In the genomic region with DNA sequence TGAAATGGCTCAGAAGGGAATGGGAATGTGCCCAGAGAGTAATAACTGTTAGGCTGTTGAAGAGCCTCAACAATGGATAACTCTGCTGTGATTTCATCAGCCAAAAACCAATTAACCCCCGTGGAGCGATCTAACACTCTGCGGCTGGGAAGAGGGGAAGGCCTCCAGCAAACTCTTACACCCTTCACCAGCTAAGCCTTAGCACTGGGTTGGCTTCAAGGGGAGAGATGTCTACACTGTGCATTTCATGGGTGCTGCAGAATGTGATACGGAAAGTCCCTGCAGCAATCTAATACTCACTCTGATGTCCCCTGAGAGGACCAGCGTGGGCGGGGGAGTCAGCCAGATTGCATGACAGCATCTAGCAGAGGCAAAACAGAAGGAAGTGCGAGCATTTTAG, we compare ENCODE assay signal across 12 mouse cellular contexts.
DNase-seq lines count a peak whose midpoint lies in the region; ATAC-seq and TF ChIP-seq lines count a peak whose summit lies in the region.
"Had no signal": no experiment of that assay in that cellular context is flagged by ENCODE, and none has a peak within 500 bp of the region (broad histone marks: within the 10 kb centered on the region; RNA-seq: fewer than 3 reads in every experiment).

No protein-coding gene starts in this region.

- H3K4me3 ChIP-seq in forebrain, embryonic 14.5 days (ENCODE audit: low read depth, low read length), result no peak overlapping the region
- H3K4me3 ChIP-seq in forebrain, embryonic 11.5 days (ENCODE audit: low read depth, low read length), result no peak overlapping the region
- H3K4me3 ChIP-seq in kidney, embryonic 16.5 days (ENCODE audit: low read length), result no peak overlapping the region
- no peak overlapping the region for H3K4me3 ChIP-seq in thymus, adult 2 months (ENCODE audit: control insufficient read depth, insufficient read depth, low read length)
- H3K4me3 ChIP-seq: limb, embryonic 13.5 days had no signal

- no peak overlapping the region for H3K9ac ChIP-seq in forebrain, embryonic 14.5 days (ENCODE audit: low read length)
- no peak overlapping the region for H3K9ac ChIP-seq in forebrain, embryonic 11.5 days (ENCODE audit: low read length)
- no peak overlapping the region for H3K9ac ChIP-seq in kidney, embryonic 16.5 days (replicated peaks; ENCODE audit: low read length)
- H3K9ac ChIP-seq: limb, embryonic 13.5 days; lung, embryonic 14.5 days had no signal

- H3K27ac ChIP-seq in forebrain, embryonic 14.5 days (ENCODE audit: low read depth, low read length), result no peak overlapping the region
- H3K27ac ChIP-seq in forebrain, embryonic 11.5 days (ENCODE audit: low read depth, low read length), result no peak overlapping the region
- no peak overlapping the region for H3K27ac ChIP-seq in kidney, embryonic 16.5 days (ENCODE audit: low read length)
- no peak overlapping the region for H3K27ac ChIP-seq in thymus, adult 2 months (ENCODE audit: control insufficient read depth, insufficient read depth, low read length)
- H3K27ac ChIP-seq: limb, embryonic 13.5 days had no signal

- no peak for ATAC-seq in forebrain, embryonic 14.5 days
- no peak for ATAC-seq in forebrain, embryonic 11.5 days (replicated peaks; ENCODE audit: low FRiP score)
- ATAC-seq in kidney, embryonic 16.5 days (ENCODE audit: low FRiP score, low TSS enrichment), result peak; percentile 4; the same call in 1 of the 2 replicates

- H3K36me3 ChIP-seq in forebrain, embryonic 14.5 days (ENCODE audit: control insufficient read depth, insufficient read depth, low read length), result no peaks in the 10 kb centered on the region
- no peaks in the 10 kb centered on the region for H3K36me3 ChIP-seq in forebrain, embryonic 11.5 days (ENCODE audit: control insufficient read depth, insufficient read depth, low read length)
- no peaks in the 10 kb centered on the region for H3K36me3 ChIP-seq in kidney, embryonic 16.5 days (ENCODE audit: insufficient read depth, low read length)
- no peaks in the 10 kb centered on the region for H3K36me3 ChIP-seq in thymus, adult 2 months (ENCODE audit: control insufficient read depth, insufficient read depth, low read length)
- H3K36me3 ChIP-seq: limb, embryonic 13.5 days had no signal

- H3K27me3 ChIP-seq in forebrain, embryonic 14.5 days (replicated peaks; ENCODE audit: control insufficient read depth, insufficient read depth, low read length), result no peaks in the 10 kb centered on the region
- H3K27me3 ChIP-seq in forebrain, embryonic 11.5 days (ENCODE audit: control insufficient read depth, insufficient read depth, low read length), result no peaks in the 10 kb centered on the region
- H3K27me3 ChIP-seq in kidney, embryonic 16.5 days (ENCODE audit: insufficient read depth, low read length), result no peaks in the 10 kb centered on the region
- no peaks in the 10 kb centered on the region for H3K27me3 ChIP-seq in thymus, adult 2 months (ENCODE audit: control insufficient read depth, insufficient read depth, low read length)

- H3K9me3 ChIP-seq in forebrain, embryonic 14.5 days (replicated peaks; ENCODE audit: control insufficient read depth, low read length), result no peaks in the 10 kb centered on the region
- no peaks in the 10 kb centered on the region for H3K9me3 ChIP-seq in forebrain, embryonic 11.5 days (ENCODE audit: control insufficient read depth, low read length)
- no peaks in the 10 kb centered on the region for H3K9me3 ChIP-seq in kidney, embryonic 16.5 days (ENCODE audit: low read length)
- H3K9me3 ChIP-seq: limb, embryonic 13.5 days had no signal

- intact Hi-C loops in heart, postnatal 25 days (cut with DNase I), result no loop called here

- H3K4me2 ChIP-seq in forebrain, embryonic 14.5 days (ENCODE audit: low read length), result no peak overlapping the region
- no peak overlapping the region for H3K4me2 ChIP-seq in forebrain, embryonic 11.5 days (ENCODE audit: low read depth, low read length, severe bottlenecking)
- no peak overlapping the region for H3K4me2 ChIP-seq in kidney, embryonic 16.5 days (replicated peaks; ENCODE audit: low read depth, low read length)
- H3K4me2 ChIP-seq: limb, embryonic 13.5 days; lung, embryonic 14.5 days had no signal

- WGBS in forebrain, embryonic 14.5 days, result 64% methylated on average over 7 of the region's 7 CpGs
- WGBS in forebrain, embryonic 11.5 days, result 68% methylated on average over 7 of the region's 7 CpGs
- 54% methylated on average over 7 of the region's 7 CpGs for WGBS in kidney, embryonic 16.5 days
- 87% methylated on average over 7 of the region's 7 CpGs for WGBS in thymus, adult 2 months

- no peak for TF ChIP-seq POLR2A in thymus, adult 2 months (IDR thresholded peaks at IDR 0.05; ENCODE audit: control insufficient read depth, extremely low read depth, insufficient read depth, low read length, poor library complexity)

- peak; percentile 26 for DNase-seq in forebrain, embryonic 14.5 days (ENCODE audit: low spot score)
- no peak for DNase-seq in forebrain, embryonic 11.5 days (ENCODE audit: low spot score)
- DNase-seq in kidney, adult 9 months, result no peak
- DNase-seq in MN1 (ENCODE audit: low spot score), result peak; percentile 54
- peak; percentile 8 for DNase-seq in heart, postnatal 25 days (ENCODE audit: low spot score)
- DNase-seq in thymus, adult 2 months, result no peak
- DNase-seq in lung, postnatal 10 days, result no peak
- DNase-seq: adrenal gland, postnatal 36 days; cerebellum, adult 8-10 months; lung, embryonic 14.5 days had no signal

- TF ChIP-seq CTCF in thymus, adult 2 months (IDR thresholded peaks at IDR 0.05; ENCODE audit: borderline replicate concordance, control insufficient read depth, extremely low read depth, insufficient read depth, low read length, poor library complexity), result no peak

- no peaks in the 10 kb centered on the region for H3K4me1 ChIP-seq in forebrain, embryonic 14.5 days (ENCODE audit: control insufficient read depth, insufficient read depth, low read length)
- no peaks in the 10 kb centered on the region for H3K4me1 ChIP-seq in forebrain, embryonic 11.5 days (replicated peaks; ENCODE audit: control insufficient read depth, insufficient read depth, low read length)
- no peaks in the 10 kb centered on the region for H3K4me1 ChIP-seq in kidney, embryonic 16.5 days (ENCODE audit: insufficient read depth, low read length)
- no peaks in the 10 kb centered on the region for H3K4me1 ChIP-seq in thymus, adult 2 months (replicated peaks; ENCODE audit: control insufficient read depth, insufficient read depth, low read length)

Comparison
In these comparisons a context has a peak if more than half of its experiments do, and no peak if none do; other contexts are left out.
1. DNase-seq: peak in forebrain, embryonic 14.5 days (single experiment), MN1 (single experiment) and heart, postnatal 25 days (single experiment); none in forebrain, embryonic 11.5 days (single experiment), kidney, adult 9 months (single experiment), thymus, adult 2 months (single experiment) and lung, postnatal 10 days (single experiment).